Mouse (Mus musculus) kidney, postnatal 14 days (tissue): ENCODE measurements at regions not wholly inside any gene's neighbourhood (a gene's known extent, or its start where the extent isn't known, plus 50 kb on each side); places are given as distances from the start of the nearest gene placed in this dataset.

Experiments used
- DNase-seq: peaks from one replicate; pipeline ENCODE4 v3.0.0; 2022; ENCODE audit warnings: mixed read lengths

DNA sequence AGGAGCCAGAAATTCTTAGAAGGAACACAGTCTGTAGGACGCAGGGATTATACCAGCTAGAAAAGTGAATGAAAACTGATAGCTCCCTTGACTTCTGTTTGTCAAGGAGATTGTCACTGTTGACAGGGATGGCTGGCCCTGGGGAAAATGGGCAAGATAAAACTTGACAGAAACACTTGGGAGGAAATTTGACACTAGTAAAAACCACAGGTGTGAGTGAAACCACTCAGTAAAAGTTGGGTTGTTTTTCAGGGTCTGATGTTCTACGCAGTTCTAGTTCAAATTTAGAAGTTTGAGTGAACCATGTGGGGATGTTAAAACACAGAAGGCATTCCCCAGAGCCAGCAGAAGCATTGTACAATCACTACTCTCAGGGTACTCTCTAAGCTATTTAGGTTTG lies 246.6 kb upstream of the Prep start:
- DNase-seq: no peak

DNA sequence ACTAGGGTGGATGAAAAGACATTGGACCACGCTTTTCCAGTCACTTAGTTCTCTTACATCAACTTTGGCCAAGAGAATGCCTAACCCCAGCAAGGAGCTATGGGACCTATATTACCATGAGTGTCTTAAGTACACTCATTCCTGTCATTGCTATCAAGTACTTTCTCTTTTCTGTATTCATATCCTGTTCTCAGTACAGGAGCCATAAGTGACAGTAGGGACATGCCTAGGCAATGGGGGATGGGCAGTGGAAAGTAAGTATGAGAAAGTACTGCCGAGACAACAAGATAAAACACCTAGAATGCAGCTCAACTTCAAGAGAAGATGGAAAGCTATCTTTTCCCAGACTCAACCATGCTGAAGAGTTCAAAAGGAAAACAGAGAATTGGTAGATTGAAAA lies 247.6 kb upstream of the Prep start:
- no peak for DNase-seq

DNA sequence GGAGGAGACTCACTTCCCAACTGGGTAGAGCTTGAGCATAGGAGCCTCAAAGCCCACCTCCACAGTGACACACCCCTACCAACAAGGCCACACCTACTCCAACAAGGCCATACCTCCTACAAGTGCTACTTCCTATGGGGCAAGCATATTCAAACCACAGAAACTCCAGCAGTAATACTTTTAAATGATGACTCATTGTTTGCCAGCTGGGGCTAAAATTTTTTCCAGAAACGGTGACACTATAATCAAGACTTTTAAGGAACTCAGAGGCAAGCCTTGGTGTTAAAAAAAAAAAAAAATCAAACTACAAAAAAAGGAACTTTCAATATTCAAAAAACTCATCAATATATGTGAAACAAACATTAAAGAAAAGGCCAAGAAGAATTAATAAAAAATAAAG lies 248.4 kb upstream of the Prep start:
- no peak for DNase-seq

DNA sequence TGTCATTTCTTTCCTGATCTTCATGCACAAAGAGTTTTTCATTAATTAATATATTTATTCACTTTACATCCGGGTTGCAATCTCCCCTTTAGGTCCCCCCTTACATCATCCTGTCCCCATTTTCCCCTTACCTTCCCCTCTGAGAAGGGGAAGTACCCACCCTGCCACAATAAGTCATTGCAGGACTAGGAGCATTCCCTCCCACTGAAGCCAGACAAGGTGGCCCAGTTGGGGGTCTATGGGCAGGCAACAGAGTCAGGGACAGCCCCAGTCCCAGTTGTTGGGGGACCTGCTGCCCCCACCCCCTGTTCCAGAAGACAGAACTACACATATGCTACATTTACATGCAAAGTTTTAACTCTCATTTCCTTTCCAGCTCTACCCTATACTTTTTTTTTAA lies 267.9 kb upstream of the Prdm1 start:
- no peak for DNase-seq

DNA sequence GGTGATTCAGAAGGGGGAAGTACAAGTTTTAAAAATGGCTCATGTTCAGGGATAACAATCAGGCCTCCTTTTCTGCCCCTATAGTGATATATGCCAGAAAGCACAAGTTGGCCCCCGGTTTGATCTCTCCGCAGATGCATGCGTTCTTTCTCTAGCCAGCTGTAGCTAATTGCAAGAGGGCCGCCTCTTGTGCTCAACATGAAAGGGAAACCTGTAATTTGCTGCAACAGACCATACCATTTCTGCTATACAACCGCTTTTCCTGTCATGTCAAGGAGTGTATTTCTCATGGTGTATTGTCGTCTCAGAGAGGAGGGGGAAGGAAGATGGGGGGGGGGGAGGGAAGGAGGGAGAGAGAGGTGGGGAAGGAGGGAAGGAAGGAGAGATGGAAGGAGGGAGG lies 257.1 kb upstream of the Prdm1 start:
- no peak for DNase-seq

DNA sequence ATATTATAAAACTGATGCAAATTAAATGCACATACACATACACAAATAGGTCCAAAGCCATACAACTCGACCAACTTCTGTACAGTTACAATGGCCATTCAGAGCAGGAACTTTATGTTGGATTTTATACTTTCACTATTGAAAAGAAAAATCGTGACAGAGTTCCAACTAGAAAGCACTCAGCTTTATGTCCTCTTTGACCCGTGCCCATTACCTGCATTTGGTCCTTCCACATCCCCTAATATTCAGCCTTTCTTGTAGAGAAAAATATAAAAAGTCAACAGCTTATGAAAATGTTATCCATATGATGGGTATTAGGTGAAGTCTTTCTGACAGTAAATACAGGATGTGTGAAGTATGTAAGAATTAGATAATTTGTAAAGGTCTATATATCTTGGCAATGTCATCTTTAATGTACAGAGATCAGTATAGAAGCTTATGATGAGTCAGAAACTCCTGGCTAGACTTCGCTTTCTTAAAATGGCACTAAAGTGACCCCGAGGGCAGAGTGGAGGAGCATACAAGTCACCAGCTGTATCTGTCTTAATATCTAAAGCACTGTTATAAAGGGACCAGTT lies 252.2 kb upstream of the Prdm1 start:
- no peak for DNase-seq

DNA sequence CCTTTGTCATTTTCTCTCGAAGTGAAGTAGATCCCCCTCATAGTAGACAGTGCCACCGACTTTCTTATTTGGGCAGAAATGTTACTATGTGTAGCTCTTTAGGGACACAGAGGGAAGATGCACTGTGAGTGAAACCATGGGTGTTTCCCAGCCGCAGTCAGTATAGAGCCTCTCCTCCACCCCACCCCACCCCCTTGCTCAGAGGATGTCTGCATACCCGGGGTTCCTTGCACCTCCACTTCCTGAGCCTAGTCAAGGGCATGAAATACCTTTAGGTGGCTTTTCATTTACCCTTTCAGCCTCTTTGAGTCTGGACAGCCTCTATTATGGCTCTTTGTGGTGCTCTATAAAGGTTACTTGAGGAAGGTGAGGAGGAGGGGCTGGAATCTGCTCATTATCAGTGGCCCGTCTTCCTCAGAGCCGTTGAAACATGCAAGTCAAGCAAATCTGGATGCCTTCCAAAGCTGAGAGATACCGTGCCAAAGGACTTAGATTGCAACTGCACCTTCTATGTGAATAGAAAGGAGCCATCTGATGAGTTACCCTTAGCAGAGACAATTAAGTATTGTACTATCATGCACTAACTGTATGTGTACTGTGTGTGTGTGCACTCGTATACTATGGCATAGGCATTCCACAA lies 251.4 kb upstream of the Prdm1 start:
- peak; percentile 7 for DNase-seq

DNA sequence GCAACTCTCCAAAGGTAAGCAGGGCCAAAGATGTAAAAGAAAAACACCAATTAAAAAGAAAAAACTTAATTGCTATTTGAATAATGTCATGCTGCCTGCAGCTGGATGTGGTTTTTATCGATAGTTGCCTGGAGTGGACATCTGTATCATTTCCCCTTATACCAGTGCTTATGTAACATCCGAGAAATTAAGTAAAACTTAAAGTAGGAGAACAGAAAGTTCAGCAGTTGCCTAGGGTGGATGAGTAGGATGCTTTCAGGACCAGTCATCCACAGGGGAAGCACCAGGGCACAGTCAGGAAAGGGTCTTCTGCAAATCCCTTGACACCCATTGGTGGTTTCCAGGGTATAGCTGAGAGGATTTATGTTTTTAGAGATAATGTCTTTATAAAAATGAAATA lies 248.9 kb upstream of the Prdm1 start:
- no peak for DNase-seq

DNA sequence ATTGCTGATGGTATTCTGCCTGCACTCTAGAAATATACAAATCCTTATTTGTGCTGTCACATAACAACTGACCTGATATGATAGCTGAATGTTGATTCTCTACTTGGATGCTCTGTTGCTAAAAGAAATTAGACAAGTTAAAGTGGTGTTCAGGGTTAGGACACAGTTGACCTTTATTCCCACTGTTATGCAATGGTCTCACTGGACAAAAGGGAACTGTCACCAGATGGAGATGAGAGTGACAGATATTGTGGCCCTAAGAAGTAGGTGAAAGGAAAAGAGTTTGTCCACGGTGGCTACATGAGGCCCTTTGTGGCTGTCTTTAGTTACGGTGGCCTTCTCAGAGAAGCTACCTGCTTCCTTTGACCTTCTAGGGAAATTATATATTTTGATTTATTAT lies 247.9 kb upstream of the Prdm1 start:
- no peak for DNase-seq

DNA sequence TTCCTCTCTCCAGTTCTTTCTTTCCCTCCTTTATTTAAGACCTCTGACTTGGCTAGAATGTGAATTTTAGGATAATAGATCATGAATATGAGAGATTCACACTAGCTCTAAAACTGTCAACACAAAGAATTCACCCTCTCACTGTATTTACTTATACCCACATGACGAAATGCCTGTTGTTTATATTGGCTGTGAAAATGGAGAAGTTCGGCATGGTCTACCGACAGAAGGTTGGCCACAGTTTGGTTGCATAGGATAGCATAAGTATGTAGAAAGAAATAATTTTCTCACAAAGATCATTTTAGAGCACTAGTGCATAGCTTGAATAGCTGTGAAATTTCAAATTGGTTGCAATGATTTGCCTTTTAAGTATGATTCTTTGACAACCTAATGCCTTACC lies 237.2 kb upstream of the Prdm1 start:
- no peak for DNase-seq

DNA sequence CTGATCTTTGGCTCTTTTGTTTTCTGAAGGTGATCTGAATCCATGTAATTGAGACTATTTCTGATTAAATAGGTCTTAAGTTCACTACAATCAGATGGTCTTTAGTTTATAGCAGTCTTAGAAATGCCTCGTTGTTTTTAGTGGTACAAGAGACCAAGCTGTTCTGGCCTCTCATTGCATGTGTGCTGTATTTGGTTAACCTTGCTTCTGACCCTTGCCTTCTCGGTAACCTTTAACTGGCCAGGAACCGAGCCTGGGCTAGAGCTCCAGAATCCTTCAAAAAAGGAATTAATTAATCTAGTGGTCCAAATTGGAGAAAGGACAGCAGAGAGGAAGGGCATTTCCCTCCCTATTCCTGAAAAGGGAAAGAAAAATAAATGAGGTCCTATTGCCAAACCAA lies 234.8 kb upstream of the Prdm1 start:
- DNase-seq: peak; percentile 21

DNA sequence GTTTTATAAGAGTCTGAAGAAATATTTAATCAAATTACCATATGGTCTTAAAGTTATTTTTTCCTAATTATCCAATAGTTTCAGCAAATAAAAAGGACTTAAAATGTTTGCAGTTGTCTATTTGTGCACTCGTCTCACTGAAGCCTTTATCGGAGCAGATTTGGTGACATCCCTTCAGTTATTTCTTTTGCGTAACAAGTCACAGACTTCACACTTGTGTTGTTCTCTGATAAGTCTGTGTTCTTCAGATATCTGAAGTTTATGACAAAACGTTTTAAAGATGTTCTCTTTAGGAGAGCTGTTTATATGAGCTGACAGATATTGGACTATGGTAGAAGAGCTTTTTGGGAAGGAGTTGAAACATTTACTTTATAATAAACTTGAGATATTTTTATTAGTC lies 233.8 kb upstream of the Prdm1 start:
- no peak for DNase-seq

DNA sequence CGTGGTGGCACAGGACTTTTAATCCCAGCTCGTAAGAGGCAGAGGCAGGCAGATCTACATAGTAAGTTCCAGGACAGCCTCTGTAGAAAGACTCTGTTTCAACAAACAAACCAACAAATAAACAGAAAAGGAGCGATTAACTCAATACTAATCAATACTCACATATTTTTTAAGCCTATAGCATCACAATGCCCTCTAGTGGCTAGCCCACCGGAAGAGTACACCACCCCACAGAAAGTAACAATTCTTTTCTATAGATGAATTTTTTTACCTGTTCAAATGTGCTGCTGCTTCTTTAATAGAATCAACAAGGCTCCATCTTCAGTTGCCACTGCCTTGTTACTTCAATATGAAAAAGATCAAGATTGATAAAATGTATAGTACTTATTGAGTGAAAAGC lies 233.0 kb upstream of the Prdm1 start:
- DNase-seq: no peak

DNA sequence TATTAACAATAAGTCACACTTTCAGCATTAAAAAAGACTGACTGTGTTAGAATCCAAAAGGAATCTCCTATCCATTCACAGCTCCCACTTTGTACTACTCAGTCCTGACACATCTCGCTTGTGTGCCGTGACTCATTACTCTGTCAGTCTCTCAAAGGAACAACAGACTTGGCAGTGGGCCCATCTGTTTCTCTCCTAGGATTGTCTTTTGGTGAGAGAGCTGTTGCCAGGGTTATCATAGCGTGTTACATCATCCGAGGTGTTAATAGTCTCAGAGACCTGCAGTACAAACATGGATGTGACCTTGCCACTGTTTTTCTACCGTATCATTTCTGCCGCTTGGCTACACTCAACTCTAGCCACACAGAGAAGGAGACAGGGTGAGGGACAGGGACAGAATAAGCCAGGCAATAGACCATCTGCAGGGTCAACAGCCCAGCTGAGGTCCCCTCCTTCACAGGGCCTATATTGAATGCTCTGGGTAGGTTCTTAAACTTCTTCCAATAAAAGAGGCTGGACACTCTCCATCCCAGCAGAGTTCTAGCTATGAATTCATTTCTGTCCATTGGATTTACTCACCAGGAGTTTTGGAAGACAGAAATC lies 227.2 kb upstream of the Prdm1 start:
- no peak for DNase-seq

DNA sequence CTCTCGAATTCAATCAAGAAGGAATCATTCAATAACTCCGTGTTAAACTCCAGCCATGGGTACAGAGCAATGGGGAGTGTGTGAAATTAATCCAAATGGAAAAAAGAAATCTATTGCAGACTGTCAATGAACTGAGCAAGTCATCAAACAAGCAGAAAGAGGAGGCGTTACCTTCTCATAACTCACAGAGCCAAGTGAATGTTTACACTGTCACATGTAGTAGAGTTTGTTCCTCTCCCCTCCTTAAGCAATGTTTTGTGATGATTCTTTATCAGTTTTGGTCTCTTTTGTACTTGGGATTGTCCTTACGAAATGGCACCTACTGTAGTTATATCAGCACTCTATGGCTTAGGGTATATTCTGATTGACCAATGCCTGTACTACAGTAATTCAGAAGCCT lies 226.6 kb upstream of the Prdm1 start:
- no peak for DNase-seq

DNA sequence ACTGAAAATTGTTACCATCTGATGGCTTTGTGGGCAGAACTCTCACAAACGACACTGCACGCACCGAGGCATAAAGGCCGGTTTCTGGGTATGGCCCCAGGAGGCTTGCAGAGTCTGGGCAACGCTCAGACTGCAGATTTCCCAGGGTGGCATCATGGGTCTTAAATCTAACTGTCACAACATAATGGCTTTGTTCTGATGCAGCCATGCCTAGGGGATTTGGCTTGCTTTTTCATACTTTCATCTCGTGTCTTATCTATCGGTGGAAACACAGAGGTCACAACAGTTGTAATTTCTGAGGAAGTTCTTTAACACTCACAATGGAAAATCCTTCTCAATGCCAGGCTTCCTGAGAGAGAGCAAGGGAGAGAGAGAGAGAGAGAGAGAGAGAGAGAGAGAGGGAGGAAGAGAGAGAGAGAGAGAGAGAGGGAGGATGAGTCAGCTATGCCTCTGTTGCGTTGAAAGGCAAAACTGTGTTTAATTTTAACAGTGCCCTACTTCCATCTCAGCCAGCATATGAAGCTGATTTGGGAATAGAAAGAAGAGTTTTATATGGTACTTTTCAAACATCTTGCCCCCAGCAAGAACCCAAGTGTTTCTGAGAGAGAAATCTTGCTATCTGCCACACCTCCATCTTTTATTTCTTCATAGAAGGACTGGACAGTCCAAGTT lies 224.6 kb upstream of the Prdm1 start:
- no peak for DNase-seq

DNA sequence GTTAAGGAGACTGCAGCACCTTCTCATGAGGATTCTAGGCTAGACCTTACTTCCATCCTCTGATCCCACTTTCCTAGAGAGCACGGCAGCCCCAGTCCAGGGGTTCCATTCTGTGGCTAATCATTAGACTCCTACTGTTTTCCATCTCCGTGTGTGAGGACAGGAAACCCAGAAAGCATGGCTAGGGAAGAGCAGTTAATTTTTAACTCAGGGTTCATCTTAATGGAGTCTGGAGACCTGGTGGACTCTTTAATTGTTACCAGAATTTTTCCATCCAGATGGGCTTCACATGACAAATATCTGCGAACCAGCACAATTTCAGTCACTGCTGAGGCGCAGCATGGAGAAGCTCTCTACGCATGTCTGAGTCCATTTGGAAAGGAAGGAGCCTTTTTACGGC lies 222.8 kb upstream of the Prdm1 start:
- peak; percentile 48 for DNase-seq

DNA sequence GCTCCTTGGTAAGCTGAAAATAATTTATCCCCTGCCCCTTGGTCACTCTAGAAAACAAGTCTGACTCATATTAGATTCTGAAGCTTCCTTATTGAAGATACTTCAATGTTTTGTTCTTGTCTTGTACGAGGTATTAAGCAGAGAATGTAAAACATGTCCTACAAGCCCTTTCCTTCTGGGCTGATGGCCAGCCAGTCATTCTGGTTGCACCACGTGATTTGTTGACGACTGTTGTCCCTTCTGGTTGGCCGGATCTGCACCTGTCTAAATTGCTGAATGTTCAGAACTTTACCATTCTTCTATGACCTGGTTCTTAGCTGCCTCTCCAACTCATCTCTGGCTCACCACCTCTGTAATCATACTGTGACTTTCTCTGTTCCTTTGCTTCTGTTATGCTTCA lies 220.9 kb upstream of the Prdm1 start:
- peak; percentile 25 for DNase-seq

DNA sequence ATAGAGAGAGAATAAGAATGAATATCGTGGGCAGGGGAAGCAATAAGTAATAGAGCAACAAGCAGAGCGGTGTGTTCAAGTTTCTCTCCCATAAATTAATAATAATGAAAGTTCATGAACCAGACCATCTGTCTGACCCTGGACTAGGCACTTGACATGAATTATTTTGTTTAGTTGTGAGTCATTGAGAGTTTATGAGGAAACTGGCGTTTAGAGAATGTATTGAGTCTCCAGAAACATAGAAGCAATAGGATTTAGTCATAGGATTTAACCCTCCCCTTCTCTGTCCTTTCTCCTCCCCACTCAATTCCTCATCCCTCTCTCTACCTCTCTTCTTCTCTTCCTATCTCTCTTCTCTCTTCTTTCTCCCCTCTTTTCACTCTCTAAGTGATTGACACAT lies 219.1 kb upstream of the Prdm1 start:
- no peak for DNase-seq

DNA sequence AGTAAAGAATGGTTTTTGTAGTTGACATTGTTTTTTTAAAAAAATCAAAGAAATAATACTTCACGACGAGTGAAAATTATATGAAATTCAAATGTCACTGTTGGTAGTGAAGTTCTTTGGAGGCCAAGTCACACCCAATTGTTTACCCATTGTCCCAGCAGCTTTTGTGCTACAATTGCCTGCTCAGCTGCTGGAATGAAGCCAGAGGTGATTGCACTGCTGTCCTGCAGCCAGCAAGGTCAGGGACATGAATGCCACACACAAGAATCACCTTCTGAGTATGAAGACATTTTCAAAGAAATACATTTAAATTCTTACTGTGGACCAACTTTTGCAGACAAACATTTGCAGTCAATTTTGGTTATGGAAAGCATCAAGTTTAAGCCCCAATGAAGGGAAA lies 215.9 kb upstream of the Prdm1 start:
- peak; percentile 49 for DNase-seq

DNA sequence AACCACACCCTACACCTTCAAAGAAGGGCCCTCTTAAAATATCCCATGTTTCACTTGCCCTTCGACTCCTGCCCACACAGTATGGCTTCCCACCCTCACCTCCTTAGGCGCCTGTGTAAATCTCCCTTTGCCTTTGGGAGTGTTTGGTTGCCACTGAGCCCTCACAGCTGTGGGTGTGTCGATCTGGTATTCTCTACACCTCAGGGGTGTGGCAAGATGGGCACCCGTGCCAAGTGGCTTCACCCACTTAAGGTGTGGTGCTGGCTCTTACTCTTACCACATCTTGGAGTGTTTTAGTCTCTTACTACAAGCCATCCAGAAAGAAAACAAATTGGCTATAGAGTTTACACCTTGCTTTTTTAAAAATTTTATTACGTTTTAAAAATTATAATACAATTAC lies 205.3 kb upstream of the Prdm1 start:
- DNase-seq: no peak

DNA sequence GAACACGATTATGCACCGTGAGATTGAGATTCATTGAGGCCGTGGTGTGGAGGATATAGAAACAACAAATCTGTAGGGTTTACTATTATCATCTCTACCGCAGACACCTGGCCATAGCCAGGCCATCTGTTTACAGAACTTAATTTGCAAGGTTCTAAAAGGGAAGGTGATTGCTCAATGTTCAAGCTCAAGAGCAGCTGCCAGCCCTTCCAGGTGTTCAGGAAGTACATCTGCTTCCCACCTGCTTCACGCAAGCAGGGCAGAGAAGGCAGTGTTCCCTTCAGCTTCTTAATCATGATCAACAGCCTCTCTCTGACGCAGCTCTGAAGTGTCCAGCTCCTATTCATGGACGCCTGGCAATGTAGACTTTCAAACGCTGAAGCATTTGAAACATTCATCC lies 202.4 kb upstream of the Prdm1 start:
- no peak for DNase-seq

DNA sequence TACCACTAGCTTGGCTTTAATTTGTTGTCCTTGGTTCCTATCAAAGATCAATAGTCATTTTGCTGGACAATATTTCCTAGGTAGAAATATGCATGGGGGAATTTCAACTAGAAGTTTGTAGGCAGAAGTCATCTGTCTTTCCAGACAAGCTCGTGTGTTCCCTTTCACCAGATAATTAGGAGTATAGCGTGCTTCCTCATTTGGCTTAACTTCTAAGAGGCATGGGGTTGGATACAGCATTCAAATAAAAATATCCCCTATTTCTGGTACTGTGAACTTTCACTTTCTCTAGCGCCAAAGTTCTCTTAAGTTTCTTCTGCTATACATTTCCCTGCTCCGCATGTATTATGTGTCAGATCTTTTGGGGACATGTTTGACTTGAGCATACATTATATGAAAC lies 200.7 kb upstream of the Prdm1 start:
- DNase-seq: no peak

DNA sequence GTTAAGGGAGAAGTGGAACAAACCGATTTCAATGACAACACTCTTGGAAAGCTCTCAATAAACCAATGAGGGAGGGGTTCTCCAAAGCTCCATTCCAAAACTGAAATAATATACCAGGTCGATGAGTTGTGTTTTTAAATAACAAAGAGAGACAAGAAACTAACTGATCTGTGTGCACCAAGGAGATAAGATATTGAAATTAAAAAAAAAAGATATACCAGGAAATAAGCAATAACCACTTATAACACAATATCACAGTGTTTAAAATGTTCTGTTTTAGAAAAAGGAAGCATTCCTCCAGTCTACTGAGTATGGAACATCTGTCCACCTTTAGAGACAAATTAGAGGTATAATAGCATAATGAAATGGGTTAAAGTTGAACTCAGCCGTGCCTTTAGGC lies 196.3 kb upstream of the Prdm1 start:
- no peak for DNase-seq

DNA sequence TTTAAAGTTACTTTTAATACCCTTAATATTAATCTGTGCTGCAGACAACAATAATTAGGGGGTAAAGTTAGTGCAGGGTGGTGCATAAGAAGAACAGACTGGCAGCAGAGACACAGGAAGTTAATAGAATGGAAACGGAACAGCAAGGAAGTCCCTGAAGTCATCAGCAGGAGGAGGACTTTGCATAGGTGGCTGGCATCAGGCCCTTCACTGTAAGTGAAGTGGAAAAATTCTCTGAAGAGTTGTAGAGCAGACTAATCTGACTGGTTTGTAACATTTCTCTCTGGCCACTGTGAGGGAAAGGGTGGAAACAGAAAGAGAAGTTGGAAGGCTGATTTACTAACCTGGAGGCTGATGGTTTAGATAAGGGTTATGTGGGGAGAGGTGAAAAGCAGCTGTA lies 195.5 kb upstream of the Prdm1 start:
- no peak for DNase-seq
